Mouse (Mus musculus): Measurements from ENCODE around the gene Mterf1b. TPM values are rescaled to one million over a fixed set of nuclear protein-coding genes. Genes with fewer than 3 reads are reported as not detected.

Mterf1b gene
- polyA plus RNA-seq, 1 experiment from 2014 or later: 3.8 TPM

Other genes with a start within 250 kb of the Mterf1b start
- gene Cyp51, start 87.6 kb upstream of the Mterf1b start, polyA plus RNA-seq (2016; fragmentation: Nextera tagmentation; extraction: Ambion mirVana): 130 and 141 TPM in 2 replicates

Measured in neural tube, embryonic 12.5 days (tissue).